Mouse (Mus musculus) liver, embryonic 14.5 days (tissue): ENCODE measurements around the gene Entpd4b.
"Not testable (repeated sequence)": the region's sequence is repeated elsewhere in the genome, so short reads cannot be mapped to it uniquely, and the experiment has no call there.

Source experiments
- CTCF ChIP-seq: IDR thresholded peaks from 2 replicates; pipeline ENCODE4 v1.5.1; 2016; ENCODE audit warnings: antibody characterized with exemption, low read depth, control low read depth
- EP300 ChIP-seq: IDR thresholded peaks from 2 replicates; pipeline ENCODE4 v1.6.1; 2016; ENCODE audit warnings: antibody characterized with exemption, low read depth

GRCm38 (mm10) chr14:69526202-69526601 is 29.0 kb upstream of the Entpd4b start:
- not testable (repeated sequence) for TF ChIP-seq EP300, CTCF
